Mouse (Mus musculus) stomach, postnatal 0 days (tissue): ENCODE measurements around the gene Tmod1. TPM values are rescaled to one million over a fixed set of nuclear protein-coding genes. Genes with fewer than 3 reads are reported as not detected.

Experiments used
- ATAC-seq: fragments of 200-750 bp; cut with Nextera tagmentation; 2 replicates; pipeline ENCODE4 v1.8.0; 2017; ENCODE audit not compliant: low FRiP score, low TSS enrichment
- DNase-seq: peaks from one replicate; pipeline ENCODE4 v3.0.0-alpha.2; 2016; ENCODE audit warnings: low spot score
- H3K27ac ChIP-seq: fragments of 300-500 bp; sonication (generic); replicated peaks from 2 replicates; pipeline ENCODE4 v1.5.1; 2014; ENCODE audit warnings: mild to moderate bottlenecking, control low read depth
- H3K27me3 ChIP-seq: fragments of 300-500 bp; sonication (generic); 2 replicates; pipeline ENCODE4 v1.6.1; 2014; ENCODE audit warnings: low read length; ENCODE audit not compliant: control insufficient read depth, insufficient read depth
- H3K36me3 ChIP-seq: fragments of 300-500 bp; sonication (generic); 2 replicates; pipeline ENCODE4 v1.6.1; 2014; ENCODE audit warnings: low read length, mixed read lengths; ENCODE audit not compliant: control insufficient read depth, insufficient read depth
- H3K4me1 ChIP-seq: fragments of 300-500 bp; sonication (generic); replicated peaks from 2 replicates; pipeline ENCODE4 v1.6.1; 2014; ENCODE audit warnings: antibody characterized with exemption; ENCODE audit not compliant: control insufficient read depth, insufficient read depth
- H3K4me2 ChIP-seq: fragments of 300-500 bp; sonication (generic); replicated peaks from 2 replicates; pipeline ENCODE4 v1.6.1; 2014; ENCODE audit warnings: low read depth, mild to moderate bottlenecking, control low read depth, moderate library complexity
- H3K4me3 ChIP-seq: fragments of 300-500 bp; sonication (generic); 2 replicates; pipeline ENCODE4 v1.5.1; 2014; ENCODE audit warnings: low read depth, low read length, control low read depth
- H3K9ac ChIP-seq: fragments of 300-500 bp; sonication (generic); 2 replicates; pipeline ENCODE4 v1.6.1; 2014; ENCODE audit warnings: mild to moderate bottlenecking, low read length, control low read depth, mixed read lengths
- H3K9me3 ChIP-seq: fragments of 300-500 bp; sonication (generic); 2 replicates; pipeline ENCODE4 v1.6.1; 2016; ENCODE audit warnings: low read length; ENCODE audit not compliant: control insufficient read depth
- CTCF ChIP-seq: IDR thresholded peaks from 2 replicates; pipeline ENCODE4 v1.5.1; 2016; ENCODE audit warnings: antibody characterized with exemption, low read depth, mild to moderate bottlenecking, moderate library complexity
- EP300 ChIP-seq: optimal IDR thresholded peaks from 2 replicates; pipeline ENCODE3; 2016; ENCODE audit warnings: antibody characterized with exemption
- WGBS: fragments of 180-500 bp; shearing (Covaris S2); extraction: QIAGEN DNeasy Blood & Tissue Kit; methylation state at CpG from one replicate; pipeline ENCODE4 v1.1.7; 2014; 5-methylcytosine and 5-hydroxymethylcytosine counted together
- polyA plus RNA-seq: library from polyadenylated mRNA; unstranded; fragments of >200 nt; fragmentation: Nextera tagmentation; extraction: Ambion mirVana; gene quantifications from 2 replicates; pipeline ENCODE4 v1.2.1, GENCODE M21; 2015

Gene Tmod1
- polyA plus RNA-seq, 1 experiment from 2014 or later, result 3.2 TPM

- TF ChIP-seq EP300, result no peak
- TF ChIP-seq CTCF, result no peak
These were observed 6.3 kb upstream of the Tmod1 start for GRCm38 (mm10) chr4:46032448-46032847.

GRCm38 (mm10) chr4:46033197-46033596 lies 5.5 kb upstream of the Tmod1 start:
- Histone ChIP-seq H3K9ac (no peak overlapping the region), H3K4me3 (no peak overlapping the region), H3K4me1 (no peaks in the 10 kb centered on the region), H3K4me2 (no peak overlapping the region), H3K9me3 (no peaks in the 10 kb centered on the region), H3K36me3 (no peaks in the 10 kb centered on the region), H3K27ac (no peak overlapping the region), H3K27me3 (no peaks in the 10 kb centered on the region)
- 59% methylated on average over 2 of the region's 2 CpGs for WGBS
- TF ChIP-seq EP300, result no peak
- TF ChIP-seq CTCF, result no peak
- ATAC-seq (no peak), DNase-seq (no peak)

More at GRCm38 (mm10) chr4:46032448-46032847, 6.3 kb upstream of the Tmod1 start:
- H3K4me3 ChIP-seq, result no peak overlapping the region
- 0 out of 2 replicates have a peak, but pooled peaks have one; percentile 8 for ATAC-seq
- no peak for DNase-seq
- H3K4me2 ChIP-seq, result no peak overlapping the region
- H3K27me3 ChIP-seq, result no peaks in the 10 kb centered on the region
- no peaks in the 10 kb centered on the region for H3K4me1 ChIP-seq
- no peaks in the 10 kb centered on the region for H3K9me3 ChIP-seq
- WGBS, result 64% methylated on average over 9 of the region's 9 CpGs
- no peak overlapping the region for H3K27ac ChIP-seq
- no peaks in the 10 kb centered on the region for H3K36me3 ChIP-seq
- H3K9ac ChIP-seq, result no peak overlapping the region

- no peaks in the 10 kb centered on the region for H3K36me3 ChIP-seq
- H3K4me1 ChIP-seq, result no peaks in the 10 kb centered on the region
- H3K9me3 ChIP-seq, result no peaks in the 10 kb centered on the region
- DNase-seq, result no peak
- no peaks in the 10 kb centered on the region for H3K27me3 ChIP-seq
- no peak for ATAC-seq
- H3K4me3 ChIP-seq, result peak overlapping the region; percentile 58
- TF ChIP-seq CTCF (no peak), EP300 (no peak)
- peak overlapping the region; percentile 97 for H3K4me2 ChIP-seq
- H3K27ac ChIP-seq, result no peak overlapping the region
- H3K9ac ChIP-seq, result peak overlapping the region; percentile 59
- WGBS, result 6% methylated on average over 12 of the region's 12 CpGs
These were observed 194 bp upstream of the Tmod1 start for GRCm38 (mm10) chr4:46038591-46038891.

- Histone ChIP-seq H3K9me3 (no peaks in the 10 kb centered on the region), H3K4me3 (peak overlapping the region; percentile 58), H3K4me1 (no peaks in the 10 kb centered on the region), H3K27me3 (no peaks in the 10 kb centered on the region), H3K9ac (no peak overlapping the region), H3K27ac (no peak overlapping the region), H3K4me2 (peak overlapping the region; percentile 97), H3K36me3 (no peaks in the 10 kb centered on the region)
- no peak for DNase-seq
- no peak for ATAC-seq
- TF ChIP-seq EP300 (no peak), CTCF (no peak)
- 19% methylated on average over 6 of the region's 6 CpGs for WGBS
These were observed 1.2 kb downstream of the Tmod1 start for GRCm38 (mm10) chr4:46039899-46040298.

GRCm38 (mm10) chr4:46040594-46041192 lies 2.0 kb downstream of the Tmod1 start:
- peak; percentile 41 for ATAC-seq
- no peak overlapping the region for H3K4me3 ChIP-seq
- H3K36me3 ChIP-seq, result no peaks in the 10 kb centered on the region
- WGBS, result 17% methylated on average over 9 of the region's 9 CpGs
- TF ChIP-seq EP300 (no peak), CTCF (peak; percentile 74)
- H3K9ac ChIP-seq, result no peak overlapping the region
- H3K27me3 ChIP-seq, result no peaks in the 10 kb centered on the region
- no peak overlapping the region for H3K4me2 ChIP-seq
- no peak for DNase-seq
- no peaks in the 10 kb centered on the region for H3K9me3 ChIP-seq
- H3K4me1 ChIP-seq, result no peaks in the 10 kb centered on the region
- H3K27ac ChIP-seq, result no peak overlapping the region

GRCm38 (mm10) chr4:46041761-46042504 lies 3.2 kb downstream of the Tmod1 start:
- Histone ChIP-seq H3K27me3 (no peaks in the 10 kb centered on the region), H3K9ac (no peak overlapping the region), H3K36me3 (no peaks in the 10 kb centered on the region), H3K4me2 (no peak overlapping the region), H3K27ac (no peak overlapping the region), H3K4me3 (no peak overlapping the region), H3K9me3 (no peaks in the 10 kb centered on the region), H3K4me1 (no peaks in the 10 kb centered on the region)
- peak; percentile 28; the same call in 1 of the 2 replicates for ATAC-seq
- WGBS, result 41% methylated on average over 7 of the region's 7 CpGs
- TF ChIP-seq EP300 (no peak), CTCF (no peak)
- no peak for DNase-seq
